Mouse (Mus musculus) midbrain, embryonic 13.5 days (tissue): ENCODE results near the gene Cap1. TPM values are rescaled to one million over a fixed set of nuclear protein-coding genes. Genes with fewer than 3 reads are reported as not detected.

Source experiments
- ATAC-seq: fragments of 200-750 bp; cut with Nextera tagmentation; 2 replicates; pipeline ENCODE4 v1.8.0; 2017; ENCODE audit warnings: mild to moderate bottlenecking, moderate TSS enrichment, moderate library complexity
- H3K27ac ChIP-seq: fragments of 300-500 bp; sonication (generic); 2 replicates; pipeline ENCODE4 v1.5.1; 2015; ENCODE audit warnings: inconsistent platforms, mild to moderate bottlenecking, moderate library complexity
- H3K27me3 ChIP-seq: fragments of 300-500 bp; sonication (generic); 2 replicates; pipeline ENCODE4 v1.6.1; 2015; ENCODE audit warnings: mild to moderate bottlenecking, inconsistent platforms
- H3K36me3 ChIP-seq: fragments of 300-500 bp; sonication (generic); 2 replicates; pipeline ENCODE4 v1.6.1; 2015; ENCODE audit warnings: mild to moderate bottlenecking, inconsistent platforms
- H3K4me1 ChIP-seq: fragments of 300-500 bp; sonication (generic); replicated peaks from 2 replicates; pipeline ENCODE4 v1.6.1; 2015; ENCODE audit warnings: inconsistent platforms
- H3K4me2 ChIP-seq: fragments of 300-500 bp; sonication (generic); replicated peaks from 2 replicates; pipeline ENCODE4 v1.6.1; 2015; ENCODE audit warnings: moderate library complexity, mild to moderate bottlenecking, inconsistent platforms
- H3K4me3 ChIP-seq: fragments of 300-500 bp; sonication (generic); replicated peaks from 2 replicates; pipeline ENCODE4 v1.5.1; 2015; ENCODE audit warnings: mild to moderate bottlenecking, inconsistent platforms
- H3K9ac ChIP-seq: fragments of 300-500 bp; sonication (generic); replicated peaks from 2 replicates; pipeline ENCODE4 v1.6.1; 2015; ENCODE audit warnings: mild to moderate bottlenecking, inconsistent platforms
- H3K9me3 ChIP-seq: fragments of 300-500 bp; sonication (generic); 2 replicates; pipeline ENCODE4 v1.6.1; 2016; ENCODE audit warnings: mild to moderate bottlenecking, inconsistent platforms
- WGBS: fragments of 180-500 bp; shearing (Covaris S2); methylation state at CpG from one replicate; pipeline ENCODE4 v1.1.7; 2015; 5-methylcytosine and 5-hydroxymethylcytosine counted together
- polyA plus RNA-seq: library from polyadenylated mRNA; unstranded; fragments of >200 nt; fragmentation: Nextera tagmentation; extraction: Ambion mirVana; gene quantifications from 2 replicates; pipeline ENCODE4 v1.2.1, GENCODE M21; 2015

Gene Cap1
- polyA plus RNA-seq, 1 experiment from 2014 or later = 73.8 TPM

DNA sequence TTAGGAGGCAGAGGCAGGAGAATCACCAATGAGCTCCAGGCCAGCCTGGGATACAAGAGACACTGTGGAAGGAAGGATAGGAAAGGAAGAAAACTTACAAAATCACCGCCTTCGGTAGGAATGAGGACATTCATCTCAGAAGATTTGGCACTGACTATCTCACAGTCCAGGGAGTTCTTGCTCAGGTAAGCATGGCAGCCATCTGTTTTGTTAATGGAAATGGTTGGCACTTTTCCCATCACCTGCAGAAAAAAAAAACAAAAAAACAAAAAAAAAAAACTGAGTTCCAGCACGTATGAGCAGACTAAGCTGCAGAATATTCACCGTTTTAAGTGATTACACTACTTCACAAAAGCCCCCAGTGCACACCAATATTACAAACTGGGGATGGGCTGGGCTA, 24.0 kb downstream of the Cap1 start:
- 94% methylated on average over 4 of the region's 4 CpGs for WGBS
- H3K36me3 ChIP-seq = peaks cover 88% of the 10 kb centered on the region
- no peak for ATAC-seq

DNA sequence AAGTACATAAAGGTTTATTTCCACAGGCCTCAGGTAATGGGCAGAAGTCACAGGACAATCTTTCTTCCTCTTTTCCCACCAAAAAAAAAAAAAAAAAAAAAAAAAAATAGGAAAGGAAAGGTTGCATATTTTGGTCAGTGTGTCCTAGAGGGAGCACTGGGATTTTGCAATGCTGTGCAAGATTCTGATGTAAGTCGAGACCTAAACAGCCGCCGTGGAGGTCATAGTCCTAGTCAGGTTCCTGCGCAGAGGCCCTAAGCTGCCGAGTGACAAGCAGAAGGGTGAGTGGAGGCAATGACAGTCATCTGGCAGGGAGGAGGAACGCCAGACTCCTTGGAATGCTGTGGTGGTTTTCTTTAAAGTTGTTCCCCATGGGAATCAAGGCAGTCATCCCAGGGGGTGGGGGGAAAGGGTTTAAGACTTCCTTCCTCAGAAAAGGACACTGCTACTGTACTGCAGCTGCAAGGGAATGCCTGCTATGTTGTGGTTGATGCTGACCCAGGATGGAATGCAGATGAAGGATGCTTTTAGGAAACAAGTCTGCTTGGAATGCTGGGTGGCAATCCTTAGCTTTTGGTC, 26.7 kb downstream of the Cap1 start:
- Histone ChIP-seq H3K36me3 (peaks cover 88% of the 10 kb centered on the region), H3K4me1 (no peaks in the 10 kb centered on the region), H3K4me2 (no peak overlapping the region), H3K9ac (no peak overlapping the region), H3K27me3 (no peaks in the 10 kb centered on the region), H3K27ac (no peak overlapping the region), H3K4me3 (no peak overlapping the region), H3K9me3 (no peaks in the 10 kb centered on the region)
- no peak for ATAC-seq
- 82% methylated on average over 6 of the region's 6 CpGs for WGBS

More for the DNA sequence above, 24.0 kb downstream of the Cap1 start:
- Histone ChIP-seq H3K9me3 (no peaks in the 10 kb centered on the region), H3K27me3 (no peaks in the 10 kb centered on the region), H3K4me1 (no peaks in the 10 kb centered on the region), H3K27ac (no peak overlapping the region), H3K9ac (no peak overlapping the region), H3K4me3 (no peak overlapping the region), H3K4me2 (no peak overlapping the region)

DNA sequence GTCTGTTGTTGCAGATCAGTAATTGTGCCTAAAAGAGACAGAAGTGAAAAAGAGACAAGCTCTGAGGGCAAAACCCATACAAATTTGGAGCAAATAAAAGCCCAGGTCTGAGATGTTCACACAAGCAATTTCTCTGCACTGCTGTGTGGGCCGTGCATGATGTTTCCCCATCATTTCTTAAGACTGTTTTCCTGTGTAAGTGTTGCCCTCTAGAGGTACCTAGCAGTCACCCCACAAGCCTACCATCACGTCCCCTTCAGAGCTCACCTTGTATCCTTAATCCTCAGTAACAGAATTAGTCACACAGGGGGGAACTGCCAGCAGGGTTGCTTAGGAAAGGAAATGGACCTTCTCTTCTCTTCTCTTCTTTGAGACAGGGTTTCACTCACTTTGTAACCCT, 27.9 kb downstream of the Cap1 start:
- Histone ChIP-seq H3K4me2 (no peak overlapping the region), H3K9ac (no peak overlapping the region), H3K4me3 (no peak overlapping the region), H3K9me3 (no peaks in the 10 kb centered on the region), H3K27me3 (no peaks in the 10 kb centered on the region), H3K36me3 (peaks cover 87% of the 10 kb centered on the region), H3K4me1 (no peaks in the 10 kb centered on the region), H3K27ac (no peak overlapping the region)
- no peak for ATAC-seq
- WGBS = 46% methylated on average over 2 of the region's 2 CpGs

DNA sequence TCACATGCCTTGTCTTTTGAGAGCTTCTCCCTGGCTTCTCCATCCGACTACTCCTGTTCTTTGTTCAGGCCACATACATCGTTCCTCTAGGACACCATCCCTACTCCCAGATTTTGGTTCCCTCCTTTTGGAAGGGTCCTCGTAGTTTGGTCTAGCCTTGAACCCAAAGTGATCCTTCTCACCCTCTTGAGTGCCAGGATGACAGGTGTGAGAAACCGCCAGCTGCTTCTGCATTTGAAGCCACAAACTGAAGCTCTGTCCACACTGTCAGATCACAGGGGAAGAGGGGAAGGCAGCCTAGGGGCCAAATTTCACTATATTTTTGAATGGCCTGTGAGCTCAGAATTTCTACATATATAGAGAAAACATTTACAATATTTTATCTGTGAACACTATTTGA, 31.1 kb downstream of the Cap1 start:
- Histone ChIP-seq H3K27me3 (no peaks in the 10 kb centered on the region), H3K9me3 (no peaks in the 10 kb centered on the region), H3K4me2 (no peak overlapping the region), H3K4me1 (no peaks in the 10 kb centered on the region), H3K27ac (no peak overlapping the region), H3K9ac (no peak overlapping the region), H3K4me3 (no peak overlapping the region), H3K36me3 (peaks cover 90% of the 10 kb centered on the region)
- 95% methylated on average over 4 of the region's 4 CpGs for whole genome bisulfite sequencing
- no peak for ATAC-seq

DNA sequence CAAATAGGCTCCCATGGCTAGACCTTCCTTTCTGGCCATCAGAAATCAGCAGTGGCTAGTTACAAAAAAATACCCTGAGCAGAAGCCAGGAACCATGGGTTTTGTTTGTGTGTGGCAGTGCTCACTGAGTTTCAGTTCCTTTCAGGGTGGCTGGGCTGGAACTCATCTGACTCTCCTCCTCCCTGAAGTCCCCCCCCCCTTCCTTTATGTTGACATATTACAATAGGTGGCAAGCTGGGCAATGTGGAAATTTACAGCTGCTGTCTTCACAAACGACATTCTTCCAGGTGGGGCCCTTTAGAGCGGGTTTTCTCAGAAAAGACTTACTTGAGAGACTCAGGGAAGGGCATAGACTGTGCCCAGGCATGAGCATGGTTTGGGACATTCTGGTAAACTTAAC, 32.2 kb downstream of the Cap1 start:
- H3K36me3 ChIP-seq = peaks cover 91% of the 10 kb centered on the region
- no peaks in the 10 kb centered on the region for H3K4me1 ChIP-seq
- 75% methylated on average over 2 of the region's 2 CpGs for WGBS
- no peak overlapping the region for H3K27ac ChIP-seq
- H3K4me3 ChIP-seq = no peak overlapping the region
- H3K9me3 ChIP-seq = no peaks in the 10 kb centered on the region
- H3K9ac ChIP-seq = no peak overlapping the region
- H3K27me3 ChIP-seq = no peaks in the 10 kb centered on the region
- no peak overlapping the region for H3K4me2 ChIP-seq
- no peak for ATAC-seq

DNA sequence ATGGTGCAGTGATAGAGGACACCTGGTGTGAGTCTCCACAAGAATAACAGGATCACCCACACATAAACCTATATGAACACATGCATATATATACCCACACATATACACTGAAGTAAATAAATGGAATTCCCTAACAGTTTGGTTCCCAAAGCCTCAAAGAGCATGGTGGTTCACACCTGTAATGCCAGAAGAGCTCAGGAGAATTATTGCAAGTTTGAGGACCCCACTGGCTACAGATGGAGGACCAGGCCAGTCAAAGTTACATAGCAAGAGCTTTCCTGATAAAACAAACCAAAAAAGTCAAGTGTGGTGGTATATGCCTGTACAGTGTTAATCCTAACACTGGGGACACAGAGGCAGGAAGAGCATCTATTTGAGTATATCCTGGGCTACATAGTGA, 34.3 kb downstream of the Cap1 start:
- Histone ChIP-seq H3K9me3 (no peaks in the 10 kb centered on the region), H3K4me3 (no peak overlapping the region), H3K9ac (no peak overlapping the region), H3K27ac (no peak overlapping the region), H3K27me3 (no peaks in the 10 kb centered on the region), H3K4me2 (no peak overlapping the region), H3K4me1 (no peaks in the 10 kb centered on the region), H3K36me3 (peaks cover 90% of the 10 kb centered on the region)
- no peak for ATAC-seq

DNA sequence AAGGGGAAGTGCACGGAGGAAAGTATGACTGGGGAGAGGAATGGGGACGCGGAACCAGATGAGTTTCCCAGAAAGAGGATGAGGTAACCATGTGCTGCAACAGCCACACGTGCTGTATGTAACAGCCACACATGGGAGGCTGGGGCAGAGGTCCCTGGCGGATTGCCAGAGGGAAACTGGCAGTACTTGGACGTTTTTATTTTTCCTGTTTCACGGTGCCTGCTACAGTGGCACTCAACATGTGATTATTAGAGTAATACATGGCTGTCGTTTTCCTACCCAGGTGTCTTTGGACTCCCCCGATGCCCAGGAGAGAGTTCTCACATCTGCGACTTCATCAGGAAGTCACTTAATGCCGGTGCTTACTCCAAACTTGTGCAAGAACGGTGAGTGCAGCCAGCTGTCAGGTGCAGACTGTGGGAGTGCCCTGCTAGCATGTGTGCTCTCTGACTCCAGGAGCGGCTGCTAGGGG, 37.7 kb downstream of the Cap1 start:
- H3K4me3 ChIP-seq = no peak overlapping the region

DNA sequence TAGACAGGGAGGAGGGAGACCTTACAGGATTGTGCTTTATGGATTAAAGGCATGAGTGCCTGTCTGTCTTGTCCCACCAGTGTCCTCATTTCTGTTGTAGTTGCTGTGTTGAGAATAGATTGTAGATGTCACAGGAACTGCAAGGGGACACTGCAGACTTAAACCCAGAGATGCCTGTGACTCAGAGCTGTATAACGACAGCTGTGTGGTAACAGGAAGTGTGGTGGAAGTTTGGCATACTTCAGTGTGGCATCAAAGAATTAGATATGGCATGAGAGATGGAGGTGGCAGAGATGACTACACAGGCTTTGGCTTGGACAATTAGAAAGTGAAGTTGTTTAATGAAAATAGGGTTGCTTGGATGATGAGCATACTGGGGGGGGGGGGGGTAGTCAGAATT, 47.4 kb downstream of the Cap1 start:
- Histone ChIP-seq H3K9me3 (0 out of 2 replicates have a peak, but pooled peaks cover 4% of the 10 kb centered on the region), H3K4me2 (no peak overlapping the region), H3K9ac (no peak overlapping the region), H3K4me1 (peaks cover 34% of the 10 kb centered on the region), H3K27ac (no peak overlapping the region), H3K36me3 (peaks cover 19% of the 10 kb centered on the region), H3K27me3 (no peaks in the 10 kb centered on the region), H3K4me3 (no peak overlapping the region)
- 79% methylated on average over 1 of the region's 1 CpGs for WGBS
- ATAC-seq = no peak

More for the DNA sequence above, 37.7 kb downstream of the Cap1 start:
- no peak overlapping the region for H3K27ac ChIP-seq
- ATAC-seq = no peak
- no peaks in the 10 kb centered on the region for H3K4me1 ChIP-seq
- no peaks in the 10 kb centered on the region for H3K9me3 ChIP-seq
- no peak overlapping the region for H3K9ac ChIP-seq
- peaks cover 85% of the 10 kb centered on the region for H3K36me3 ChIP-seq
- 91% methylated on average over 13 of the region's 13 CpGs for WGBS
- H3K27me3 ChIP-seq = no peaks in the 10 kb centered on the region
- no peak overlapping the region for H3K4me2 ChIP-seq

DNA sequence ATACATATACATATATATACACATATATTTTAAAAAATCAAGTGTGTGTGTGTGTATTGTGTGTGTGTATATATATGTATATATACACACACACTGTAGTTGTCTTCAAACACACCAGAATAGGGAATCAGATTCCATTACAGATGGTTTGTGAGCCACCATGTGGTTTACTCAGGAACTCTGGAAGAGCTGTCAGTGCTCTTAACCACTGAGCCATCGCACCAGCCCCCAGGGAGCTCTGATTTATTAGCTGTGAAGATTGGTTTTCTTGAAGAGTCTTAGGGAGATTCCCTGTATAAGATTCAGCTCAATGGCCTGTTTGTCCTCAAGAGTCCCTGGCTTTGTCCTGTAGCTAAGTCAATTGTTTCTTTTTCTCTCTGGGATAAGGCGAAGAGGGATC, 47.9 kb downstream of the Cap1 start:
- no peak overlapping the region for H3K9ac ChIP-seq
- no peak overlapping the region for H3K27ac ChIP-seq
- H3K4me1 ChIP-seq = peaks cover 34% of the 10 kb centered on the region
- no peak for ATAC-seq
- 0 out of 2 replicates have a peak, but pooled peaks cover 4% of the 10 kb centered on the region for H3K9me3 ChIP-seq
- WGBS = 67% methylated on average over 2 of the region's 2 CpGs
- no peaks in the 10 kb centered on the region for H3K27me3 ChIP-seq
- no peak overlapping the region for H3K4me3 ChIP-seq
- H3K36me3 ChIP-seq = peaks cover 19% of the 10 kb centered on the region
- no peak overlapping the region for H3K4me2 ChIP-seq

DNA sequence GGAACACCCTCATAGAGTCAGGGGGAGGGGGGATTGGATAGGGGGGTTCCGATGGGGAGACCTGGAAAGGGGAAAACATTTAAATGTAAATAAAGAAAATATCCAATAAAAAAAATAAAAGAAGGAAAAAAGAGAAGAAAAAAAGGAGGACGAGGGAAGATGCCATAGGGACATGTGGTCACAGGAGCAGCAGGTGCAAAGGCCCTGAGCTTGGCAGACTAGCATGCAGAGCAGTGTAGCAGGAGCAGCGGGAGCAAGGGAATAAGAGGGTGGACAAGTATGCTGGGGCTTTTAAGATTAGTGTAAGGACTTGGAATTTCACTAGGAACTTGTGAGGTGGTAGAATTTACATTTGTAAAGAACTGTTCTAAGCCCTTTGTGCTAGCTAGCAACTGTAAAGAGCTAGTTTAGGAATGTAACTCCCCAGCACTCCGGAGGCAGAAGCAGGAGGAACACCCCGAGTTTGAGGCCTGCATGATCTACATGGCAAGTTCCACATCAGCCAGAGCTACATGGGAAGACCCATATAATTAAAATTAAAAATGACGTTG, 48.6 kb downstream of the Cap1 start:
- Histone ChIP-seq H3K36me3 (peaks cover 18% of the 10 kb centered on the region), H3K9ac (no peak overlapping the region; the same call in 1 of the 2 replicates), H3K9me3 (0 out of 2 replicates have a peak, but pooled peaks cover 4% of the 10 kb centered on the region), H3K4me2 (peak overlapping the region; percentile 83), H3K27ac (no peak overlapping the region), H3K4me1 (peaks cover 38% of the 10 kb centered on the region), H3K27me3 (no peaks in the 10 kb centered on the region), H3K4me3 (peak overlapping the region; percentile 72)
- ATAC-seq = no peak
- WGBS = 68% methylated on average over 6 of the region's 6 CpGs

DNA sequence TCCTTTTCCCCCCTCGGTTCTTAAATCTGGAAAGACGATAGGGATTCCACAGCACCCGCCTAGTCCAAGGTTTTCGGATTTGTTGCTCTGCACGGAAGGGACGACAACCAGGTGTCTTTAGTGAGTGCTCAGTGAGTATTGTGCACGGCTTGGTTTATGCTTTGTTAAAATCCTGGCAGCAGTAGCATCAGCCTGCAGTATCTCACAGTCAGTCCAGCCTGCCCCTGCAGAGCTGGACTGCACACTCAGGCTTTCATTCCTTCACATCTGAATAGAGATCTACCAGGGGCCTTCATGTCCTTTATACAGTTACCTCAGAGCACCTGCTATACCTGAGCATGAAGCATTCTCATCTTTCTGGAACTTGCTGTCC, 49.5 kb downstream of the Cap1 start:
- H3K4me2 ChIP-seq = peak overlapping the region; percentile 83
- H3K9ac ChIP-seq = peak overlapping the region; percentile 85
- no peaks in the 10 kb centered on the region for H3K9me3 ChIP-seq
- H3K27me3 ChIP-seq = no peaks in the 10 kb centered on the region
- peak overlapping the region; percentile 90 for H3K27ac ChIP-seq
- peaks cover 45% of the 10 kb centered on the region for H3K4me1 ChIP-seq
- H3K4me3 ChIP-seq = peak overlapping the region; percentile 72
- peaks cover 9% of the 10 kb centered on the region for H3K36me3 ChIP-seq
- WGBS = under 1% methylated on average over 7 of the region's 7 CpGs
- no peak; the same call in 1 of the 2 replicates for ATAC-seq

DNA sequence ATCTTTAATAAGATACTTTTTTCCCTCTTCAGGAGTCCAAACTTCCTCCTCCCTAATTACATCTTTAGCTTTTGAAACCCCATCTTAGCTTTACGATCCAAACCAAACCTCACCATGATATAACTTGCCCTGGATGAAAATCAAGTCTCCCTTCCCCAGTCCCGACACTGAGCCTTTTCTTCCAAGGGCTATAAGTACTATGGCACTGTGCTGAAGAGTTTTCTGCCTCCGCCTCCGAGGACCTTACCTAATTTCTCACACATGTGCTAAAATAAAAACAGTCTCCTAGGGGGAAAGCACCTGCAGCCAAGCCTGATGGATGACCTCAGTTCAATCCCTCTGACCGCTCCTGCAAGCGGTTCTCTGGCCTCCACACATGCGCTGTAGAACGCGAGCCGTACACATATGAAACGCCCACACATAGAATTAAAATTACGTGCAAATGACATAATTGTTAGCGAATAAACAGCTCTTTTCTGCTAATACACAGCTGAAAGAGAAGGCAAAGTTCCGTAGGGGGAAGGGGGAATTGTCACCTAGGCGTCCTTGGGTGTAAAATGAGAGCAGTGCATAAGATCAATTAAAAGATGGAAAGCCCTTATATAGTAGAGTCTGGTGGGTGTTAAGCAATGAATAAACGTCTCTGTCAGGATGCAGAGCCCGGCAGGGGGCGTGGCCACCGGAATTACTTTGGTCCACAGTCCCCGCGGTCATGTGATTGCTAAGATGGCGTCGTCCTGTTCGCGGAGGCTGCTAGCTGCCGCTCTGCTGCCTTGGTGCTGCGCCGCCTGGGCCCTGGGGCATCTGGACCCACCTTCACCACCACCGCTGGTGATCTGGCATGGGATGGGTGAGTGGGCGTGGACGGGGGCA, 50.1 kb downstream of the Cap1 start, which contains the start of gene Ppt1:
TSS of gene Ppt1 (plus strand) at position 713 of the 873 bp plus-strand sequence.
- peak within 1 kb of the TSS; percentile 90 for H3K27ac ChIP-seq
- no peaks in the 10 kb centered on the region for H3K9me3 ChIP-seq
- no peaks in the 10 kb centered on the region for H3K27me3 ChIP-seq
- 4% methylated on average over 31 of the region's 31 CpGs for WGBS
- ATAC-seq = peak; percentile 88
- peak within 1 kb of the TSS; percentile 85 for H3K9ac ChIP-seq
- peak within 1 kb of the TSS; percentile 72 for H3K4me3 ChIP-seq
- H3K36me3 ChIP-seq = peaks cover 4% of the 10 kb centered on the region; the same call in 1 of the 2 replicates
- H3K4me1 ChIP-seq = peaks cover 45% of the 10 kb centered on the region
- H3K4me2 ChIP-seq = peak within 1 kb of the TSS; percentile 83
